Mouse (Mus musculus) embryo, embryonic 11.5 days (tissue): ENCODE measurements around the gene 4930583I09Rik.

Source experiments
- DNase-seq: peaks from one replicate; pipeline ENCODE4 v3.0.0-alpha.2; 2012; ENCODE audit warnings: low read depth, low spot score

Gene 4930583I09Rik

GRCm38 (mm10) chr17:64802168-64802955, 33.5 kb downstream of the 4930583I09Rik start:
- DNase-seq = no peak

- no peak for DNase-seq
Observed at GRCm38 (mm10) chr17:64792623-64793022, 43.2 kb downstream of the 4930583I09Rik start.

GRCm38 (mm10) chr17:64792076-64792475, 43.8 kb downstream of the 4930583I09Rik start:
- DNase-seq = no peak

- no peak for DNase-seq
Observed at GRCm38 (mm10) chr17:64789175-64789574, 46.7 kb downstream of the 4930583I09Rik start.

- no peak for DNase-seq
Observed at GRCm38 (mm10) chr17:64788301-64788700, 47.6 kb downstream of the 4930583I09Rik start.

GRCm38 (mm10) chr17:64785961-64786360, 49.9 kb downstream of the 4930583I09Rik start:
- DNase-seq = no peak
